Mouse (Mus musculus) limb, embryonic 14.5 days (tissue): Measurements from ENCODE around the gene Ksr2. TPM values are rescaled to one million over a fixed set of nuclear protein-coding genes. Genes with fewer than 3 reads are reported as not detected.

Source experiments
- ATAC-seq: fragments of 200-750 bp; cut with Nextera tagmentation; 2 replicates; pipeline ENCODE4 v1.8.0; 2017; ENCODE audit warnings: low read depth, moderate number of reproducible peaks, moderate TSS enrichment; ENCODE audit not compliant: low FRiP score
- DNase-seq: peaks from one replicate; pipeline ENCODE4 v3.0.0-alpha.2; 2015; ENCODE audit warnings: low spot score
- H3K27ac ChIP-seq: fragments of 300-500 bp; sonication (generic); replicated peaks from 2 replicates; pipeline ENCODE4 v1.5.1; 2014; ENCODE audit warnings: low read depth, mild to moderate bottlenecking, low read length, moderate library complexity, mixed read lengths
- H3K27me3 ChIP-seq: fragments of 300-500 bp; sonication (generic); 2 replicates; pipeline ENCODE4 v1.6.1; 2014; ENCODE audit warnings: low read length, mixed read lengths; ENCODE audit not compliant: control insufficient read depth, insufficient read depth
- H3K36me3 ChIP-seq: fragments of 300-500 bp; sonication (generic); 2 replicates; pipeline ENCODE4 v1.6.1; 2014; ENCODE audit warnings: mild to moderate bottlenecking, low read length, moderate library complexity, mixed read lengths; ENCODE audit not compliant: control insufficient read depth, insufficient read depth
- H3K4me1 ChIP-seq: fragments of 300-500 bp; sonication (generic); 2 replicates; pipeline ENCODE4 v1.6.1; 2014; ENCODE audit warnings: antibody characterized with exemption, low read length, mixed read lengths; ENCODE audit not compliant: control insufficient read depth, insufficient read depth
- H3K4me2 ChIP-seq: fragments of 300-500 bp; sonication (generic); replicated peaks from 2 replicates; pipeline ENCODE4 v1.6.1; 2014; ENCODE audit warnings: low read depth, mild to moderate bottlenecking, low read length, moderate library complexity; ENCODE audit not compliant: severe bottlenecking
- H3K4me3 ChIP-seq: fragments of 300-500 bp; sonication (generic); replicated peaks from 2 replicates; pipeline ENCODE4 v1.5.1; 2014; ENCODE audit warnings: low read length
- H3K9ac ChIP-seq: fragments of 300-500 bp; sonication (generic); 2 replicates; pipeline ENCODE4 v1.6.1; 2014; ENCODE audit warnings: mild to moderate bottlenecking, low read depth, low read length, moderate library complexity; ENCODE audit not compliant: severe bottlenecking
- H3K9me3 ChIP-seq: fragments of 300-500 bp; sonication (generic); 2 replicates; pipeline ENCODE4 v1.6.1; 2016; ENCODE audit warnings: low read length; ENCODE audit not compliant: control insufficient read depth
- POLR2A ChIP-seq: fragments of 200-500 bp; IDR thresholded peaks from 2 replicates; pipeline ENCODE4 v1.8.0; 2012; ENCODE audit warnings: inconsistent platforms, mild to moderate bottlenecking, moderate library complexity, borderline replicate concordance; ENCODE audit not compliant: insufficient read depth, insufficient read length; ENCODE audit errors: extremely low read depth
- WGBS: fragments of 180-500 bp; shearing (Covaris S2); extraction: QIAGEN DNeasy Blood & Tissue Kit; methylation state at CpG from one replicate; pipeline ENCODE4 v1.1.7; 2014; 5-methylcytosine and 5-hydroxymethylcytosine counted together
- polyA plus RNA-seq, 2 experiments: library from polyadenylated mRNA; depleted of rRNA in 1 of 2; stranded (reverse) in 1 of 2; unstranded in 1 of 2; fragments of >200 nt; fragmentation: Nextera tagmentation in 1 of 2; extraction: Ambion mirVana in 1 of 2; gene quantifications; 2 replicates each; pipeline versions ENCODE4 v1.2.1 to v1.2.3; 2012 to 2014

The Ksr2 gene
- polyA plus RNA-seq, 2 experiments: 0.08 to 0.13 TPM

- Histone ChIP-seq H3K9me3 (no peaks in the 10 kb centered on the region), H3K4me2 (no peak overlapping the region), H3K36me3 (no peaks in the 10 kb centered on the region), H3K27me3 (no peaks in the 10 kb centered on the region), H3K27ac (no peak overlapping the region), H3K4me3 (no peak overlapping the region), H3K4me1 (no peaks in the 10 kb centered on the region), H3K9ac (no peak overlapping the region)
- DNase-seq (no peak), ATAC-seq (no peak)
- WGBS: 75% methylated on average over 8 of the region's 8 CpGs
- TF ChIP-seq POLR2A: no peak
Observed at GRCm38 (mm10) chr5:117675840-117676239, 262.0 kb downstream of the Ksr2 start.

GRCm38 (mm10) chr5:117677231-117677630 is 263.4 kb downstream of the Ksr2 start:
- TF ChIP-seq POLR2A: no peak
- DNase-seq (no peak), ATAC-seq (no peak)
- H3K9me3 ChIP-seq: no peaks in the 10 kb centered on the region
- no peak overlapping the region for H3K4me2 ChIP-seq
- no peak overlapping the region for H3K27ac ChIP-seq
- H3K27me3 ChIP-seq: no peaks in the 10 kb centered on the region
- H3K9ac ChIP-seq: no peak overlapping the region
- WGBS: 93% methylated on average over 6 of the region's 6 CpGs
- no peaks in the 10 kb centered on the region for H3K4me1 ChIP-seq
- H3K36me3 ChIP-seq: no peaks in the 10 kb centered on the region
- H3K4me3 ChIP-seq: no peak overlapping the region

GRCm38 (mm10) chr5:117678371-117678770 is 264.6 kb downstream of the Ksr2 start:
- Histone ChIP-seq H3K9me3 (no peaks in the 10 kb centered on the region), H3K4me2 (no peak overlapping the region), H3K9ac (no peak overlapping the region), H3K4me3 (no peak overlapping the region), H3K27me3 (no peaks in the 10 kb centered on the region), H3K36me3 (no peaks in the 10 kb centered on the region), H3K4me1 (no peaks in the 10 kb centered on the region), H3K27ac (no peak overlapping the region)
- WGBS: 57% methylated on average over 5 of the region's 5 CpGs
- no peak for DNase-seq
- no peak for ATAC-seq
- TF ChIP-seq POLR2A: no peak

GRCm38 (mm10) chr5:117682226-117682625 is 268.4 kb downstream of the Ksr2 start:
- no peaks in the 10 kb centered on the region for H3K36me3 ChIP-seq
- no peak for TF ChIP-seq POLR2A
- no peak overlapping the region for H3K4me2 ChIP-seq
- H3K27ac ChIP-seq: no peak overlapping the region
- DNase-seq (no peak), ATAC-seq (no peak)
- no peaks in the 10 kb centered on the region for H3K9me3 ChIP-seq
- WGBS: 88% methylated on average over 3 of the region's 3 CpGs
- no peaks in the 10 kb centered on the region for H3K27me3 ChIP-seq
- H3K4me3 ChIP-seq: no peak overlapping the region
- no peak overlapping the region for H3K9ac ChIP-seq
- H3K4me1 ChIP-seq: no peaks in the 10 kb centered on the region

GRCm38 (mm10) chr5:117684491-117684890 is 270.7 kb downstream of the Ksr2 start:
- WGBS: 94% methylated on average over 8 of the region's 8 CpGs
- Histone ChIP-seq H3K4me3 (no peak overlapping the region), H3K4me1 (no peaks in the 10 kb centered on the region), H3K9me3 (no peaks in the 10 kb centered on the region), H3K36me3 (no peaks in the 10 kb centered on the region), H3K27me3 (no peaks in the 10 kb centered on the region), H3K4me2 (no peak overlapping the region), H3K9ac (no peak overlapping the region), H3K27ac (no peak overlapping the region)
- no peak for ATAC-seq
- TF ChIP-seq POLR2A: no peak
- no peak for DNase-seq

- Histone ChIP-seq H3K36me3 (no peaks in the 10 kb centered on the region), H3K27ac (no peak overlapping the region), H3K9me3 (no peaks in the 10 kb centered on the region), H3K4me3 (no peak overlapping the region), H3K27me3 (no peaks in the 10 kb centered on the region), H3K4me2 (no peak overlapping the region), H3K4me1 (no peaks in the 10 kb centered on the region), H3K9ac (no peak overlapping the region)
- TF ChIP-seq POLR2A: no peak
- no peak for DNase-seq
- WGBS: 23% methylated on average over 4 of the region's 4 CpGs
- ATAC-seq: no peak
Observed at GRCm38 (mm10) chr5:117687770-117688352, 274.1 kb downstream of the Ksr2 start.
